Mouse (Mus musculus): ENCODE data around the gene Adamtsl4.
"Not testable (repeated sequence)": the region's sequence is repeated elsewhere in the genome, so short reads cannot be mapped to it uniquely, and the experiment has no call there.

Gene Adamtsl4

GRCm38 (mm10) chr3:95700233-95700681, 12.5 kb upstream of the Adamtsl4 start:
- DNase-seq (ENCODE audit: low spot score) = no peak

DNA sequence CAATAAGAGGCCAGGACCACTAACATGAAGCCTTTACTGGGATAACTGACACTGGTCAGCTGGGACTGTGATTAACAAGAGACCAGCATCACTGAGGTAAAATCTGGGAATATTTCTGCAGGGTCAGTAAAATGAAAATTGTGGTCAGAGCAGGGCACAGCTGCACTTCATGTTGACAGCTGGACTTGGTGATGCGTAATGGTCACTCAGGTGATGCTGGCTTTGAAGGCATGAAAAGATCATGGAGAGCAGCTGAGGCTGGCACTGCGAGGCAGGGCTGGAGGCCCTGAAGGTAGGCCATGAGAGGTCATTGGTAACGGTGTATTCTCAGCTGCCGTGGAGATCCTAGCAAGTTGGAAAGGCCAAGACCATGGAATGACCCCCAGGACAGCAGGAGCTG, 10.6 kb upstream of the Adamtsl4 start:
- no peak for DNase-seq (ENCODE audit: low spot score)

- DNase-seq (ENCODE audit: low spot score) = no peak
Observed at GRCm38 (mm10) chr3:95696360-95696759, 8.6 kb upstream of the Adamtsl4 start.

GRCm38 (mm10) chr3:95695796-95696195, 8.1 kb upstream of the Adamtsl4 start:
- no peak for DNase-seq (ENCODE audit: low spot score)

GRCm38 (mm10) chr3:95694808-95695703, 7.3 kb upstream of the Adamtsl4 start:
- DNase-seq (ENCODE audit: low spot score) = no peak

- no peak for DNase-seq (ENCODE audit: low spot score)
Observed at GRCm38 (mm10) chr3:95693821-95694807, 6.4 kb upstream of the Adamtsl4 start.

- DNase-seq (ENCODE audit: low spot score) = no peak
Observed at GRCm38 (mm10) chr3:95692677-95693076, 5.0 kb upstream of the Adamtsl4 start.

- not testable (repeated sequence) for DNase-seq (ENCODE audit: low spot score)
Observed at GRCm38 (mm10) chr3:95690552-95690951, 2.8 kb upstream of the Adamtsl4 start.

DNA sequence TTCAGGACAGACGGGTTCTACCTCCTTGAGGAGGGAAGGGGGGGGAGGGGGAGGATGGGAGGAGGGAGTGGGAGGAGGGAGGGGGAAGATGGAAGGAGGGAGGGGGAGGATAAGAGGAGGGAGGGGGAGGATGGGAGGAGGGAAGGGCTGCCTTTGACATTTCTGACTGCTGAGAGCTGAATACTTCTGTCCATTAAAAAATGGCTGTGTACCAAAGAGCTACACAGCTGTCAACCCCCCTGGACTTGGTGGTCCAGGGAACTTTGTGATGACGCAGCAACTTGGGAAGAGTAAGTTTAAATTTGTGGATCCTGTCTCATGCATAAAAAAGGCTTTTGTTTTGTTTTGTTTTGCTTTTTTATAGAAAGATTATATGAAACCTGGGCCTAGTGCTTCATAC, 2.2 kb upstream of the Adamtsl4 start:
- DNase-seq (ENCODE audit: low spot score) = no peak

GRCm38 (mm10) chr3:95689171-95689915, 1.6 kb upstream of the Adamtsl4 start:
- DNase-seq (ENCODE audit: low spot score) = no peak

GRCm38 (mm10) chr3:95687168-95687523, 571 bp downstream of the Adamtsl4 start:
- DNase-seq (ENCODE audit: low spot score) = no peak

DNA sequence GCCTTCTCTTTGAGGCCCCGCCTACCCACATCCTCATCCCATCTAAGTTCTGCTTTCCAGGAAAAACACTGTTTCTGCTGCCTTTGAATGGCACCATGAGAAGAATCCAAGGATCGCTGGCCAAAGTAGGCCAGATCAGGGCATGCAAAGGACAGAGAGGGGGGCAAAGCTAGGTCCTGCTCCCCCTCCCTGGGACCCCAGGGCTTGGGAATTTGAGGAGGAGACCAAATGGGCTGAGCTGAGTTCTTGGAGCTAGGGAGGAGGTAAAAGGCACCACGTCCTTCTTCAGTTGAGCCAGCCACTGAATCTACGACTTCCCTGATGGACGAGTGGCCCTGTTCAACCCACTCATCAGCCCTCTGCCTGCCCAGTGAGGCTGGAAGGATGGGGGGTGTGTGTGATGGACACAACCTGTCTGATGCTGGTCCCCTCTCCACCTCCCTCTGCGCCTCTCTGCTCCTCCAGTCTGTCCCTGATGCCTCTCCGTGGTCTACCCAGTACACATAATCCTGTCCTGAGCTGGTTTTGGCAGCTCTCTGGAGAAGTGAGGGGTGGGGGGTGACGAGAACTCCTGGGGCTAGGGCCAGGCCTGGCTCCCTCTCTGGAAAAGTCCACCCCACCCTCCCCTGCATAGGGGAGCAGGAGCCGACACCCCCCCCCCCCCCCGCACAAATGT, 1.1 kb downstream of the Adamtsl4 start:
- no peak for DNase-seq (ENCODE audit: low spot score)

DNA sequence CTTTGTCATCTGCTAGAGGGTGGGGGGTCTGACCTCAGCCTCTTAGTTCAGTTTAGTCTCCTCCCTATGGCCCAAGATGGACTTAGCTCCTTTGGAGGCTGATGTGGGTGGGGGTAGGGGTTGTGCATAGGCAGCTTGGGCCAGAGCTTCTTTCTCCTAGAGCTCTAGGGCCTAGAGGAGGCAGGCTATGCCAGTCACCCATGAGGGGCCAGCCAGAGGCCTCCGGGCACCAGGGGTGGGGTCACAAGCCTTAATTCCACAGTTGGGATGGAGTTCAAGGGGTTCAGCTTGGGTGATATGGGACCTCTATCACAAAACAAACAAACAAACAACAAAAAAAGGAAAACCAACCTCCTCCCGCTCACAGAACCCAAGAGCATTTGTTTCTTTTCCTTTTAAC, 2.0 kb downstream of the Adamtsl4 start:
- no peak for DNase-seq (ENCODE audit: low spot score)

- DNase-seq (ENCODE audit: low spot score) = no peak
Observed at GRCm38 (mm10) chr3:95685301-95685700, 2.4 kb downstream of the Adamtsl4 start.

GRCm38 (mm10) chr3:95684846-95685245, 2.9 kb downstream of the Adamtsl4 start:
- DNase-seq (ENCODE audit: low spot score) = no peak

- no peak for DNase-seq (ENCODE audit: low spot score)
Observed at GRCm38 (mm10) chr3:95682878-95683277, 4.8 kb downstream of the Adamtsl4 start.

- no peak for DNase-seq (ENCODE audit: low spot score)
Observed at GRCm38 (mm10) chr3:95681365-95681764, 6.4 kb downstream of the Adamtsl4 start.

DNA sequence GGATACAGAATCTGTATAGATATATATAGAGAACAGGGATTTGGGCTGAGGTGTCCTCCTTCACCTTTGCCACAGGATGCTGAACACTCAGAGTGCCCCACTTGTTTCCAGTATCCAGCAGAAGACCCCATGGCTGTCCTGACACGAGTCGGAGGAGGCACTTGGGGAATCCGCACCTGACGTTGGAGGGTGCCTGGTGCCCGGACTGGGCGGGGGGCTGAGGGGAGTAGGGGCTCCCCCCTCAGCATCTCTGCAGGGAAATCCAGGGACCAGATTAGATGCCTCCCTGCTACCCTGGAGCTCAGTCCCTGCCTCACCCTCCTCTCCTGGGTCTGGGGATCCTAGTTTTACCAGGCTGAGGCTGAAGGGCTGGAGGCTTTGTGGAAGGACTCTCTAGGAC, 7.0 kb downstream of the Adamtsl4 start:
- no peak for DNase-seq (ENCODE audit: low spot score)

DNA sequence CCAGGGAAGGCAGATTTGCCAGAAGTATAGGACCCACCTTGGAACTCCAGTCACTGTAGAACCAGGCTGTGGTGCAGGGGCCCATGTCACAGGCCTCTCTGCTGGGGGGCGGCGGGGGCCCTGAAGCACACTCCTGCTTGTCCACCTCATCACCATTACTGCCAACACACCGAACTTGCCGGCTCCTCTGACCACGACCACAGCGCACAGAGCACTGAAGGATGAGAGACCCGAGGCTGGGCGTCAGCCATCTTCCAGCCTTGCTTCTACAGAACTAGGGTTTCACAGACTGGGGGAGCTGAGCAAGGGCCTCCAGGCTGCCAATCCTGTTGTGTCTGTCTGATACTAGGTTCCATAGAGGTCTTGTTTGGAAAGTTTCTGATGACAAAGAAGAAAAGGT, 8.2 kb downstream of the Adamtsl4 start:
- DNase-seq (ENCODE audit: low spot score) = no peak

GRCm38 (mm10) chr3:95677420-95678090, 10.2 kb downstream of the Adamtsl4 start:
- DNase-seq (ENCODE audit: low spot score) = no peak

All from layer of hippocampus, adult 9-10 months (tissue).